ENCODE assay signal across 9 mouse cellular contexts in genomic region chr6:140228741-140229140, GRCm38 (mm10).
"Had no signal": no experiment of that assay in that cellular context is flagged by ENCODE, and none has a peak within 500 bp of the region (broad histone marks: within the 10 kb centered on the region; RNA-seq: fewer than 3 reads in every experiment).

No protein-coding gene starts in this region.

- H3K9ac ChIP-seq: liver, embryonic 14.5 days; liver, postnatal 0 days; lung, embryonic 14.5 days had no signal

- H3K27ac ChIP-seq: kidney, postnatal 0 days; left cerebral cortex, adult 2 months; liver, embryonic 14.5 days; macrophage had no signal

- H3K4me3 ChIP-seq: left cerebral cortex, adult 2 months had no signal

- H3K4me2 ChIP-seq: lung, embryonic 14.5 days had no signal

- ATAC-seq: liver, postnatal 0 days; lung, postnatal 0 days had no signal

- DNase-seq: thymus, adult 18-20 months; thymus, postnatal 36 days had no signal
